ENCODE assay signal across 8 mouse cellular contexts in genomic region chr5:35582445-35583220, GRCm38 (mm10). TPM values are rescaled to one million over a fixed set of nuclear protein-coding genes. Genes with fewer than 3 reads are reported as not detected.
DNase-seq lines count a peak whose midpoint lies in the region; ATAC-seq and TF ChIP-seq lines count a peak whose summit lies in the region.

Gene Acox3, plus strand, starts transcription at chr5:35583040.

- H3K9ac ChIP-seq in heart, embryonic 12.5 days: peak within 1 kb of the TSS; percentile 67
- peak within 1 kb of the TSS; percentile 68 for H3K9ac ChIP-seq in kidney, postnatal 0 days (ENCODE audit: low read depth, low read length)
- H3K9ac ChIP-seq in liver, embryonic 11.5 days (ENCODE audit: low read depth, low read length): peak within 1 kb of the TSS; percentile 58
- peak within 1 kb of the TSS; percentile 43 for H3K9ac ChIP-seq in stomach, embryonic 14.5 days (replicated peaks; ENCODE audit: low read depth, low read length)

- no peaks in the 10 kb centered on the region for H3K79me2 ChIP-seq in C2C12 (ENCODE audit: control insufficient read depth, insufficient read depth)

- 2% methylated on average over 35 of the region's 35 CpGs for WGBS in heart, embryonic 12.5 days
- WGBS in kidney, postnatal 0 days: under 1% methylated on average over 35 of the region's 35 CpGs
- WGBS in liver, embryonic 11.5 days: under 1% methylated on average over 35 of the region's 35 CpGs
- 1% methylated on average over 35 of the region's 35 CpGs for WGBS in stomach, embryonic 14.5 days

- H3K27ac ChIP-seq in heart, embryonic 12.5 days (ENCODE audit: poor library complexity, severe bottlenecking): peak within 1 kb of the TSS; percentile 55
- H3K27ac ChIP-seq in kidney, postnatal 0 days: peak within 1 kb of the TSS; percentile 74
- no peak within 1 kb of the TSS for H3K27ac ChIP-seq in liver, embryonic 11.5 days (ENCODE audit: low read depth, low read length)
- peak within 1 kb of the TSS; percentile 45; the same call in 1 of the 2 replicates for H3K27ac ChIP-seq in stomach, embryonic 14.5 days (ENCODE audit: low read length)

- peak within 1 kb of the TSS; percentile 78 for H3K4me2 ChIP-seq in heart, embryonic 12.5 days
- peak within 1 kb of the TSS; percentile 79 for H3K4me2 ChIP-seq in kidney, postnatal 0 days (ENCODE audit: low read length)
- peak within 1 kb of the TSS; percentile 79 for H3K4me2 ChIP-seq in liver, embryonic 11.5 days
- peak within 1 kb of the TSS; percentile 82 for H3K4me2 ChIP-seq in stomach, embryonic 14.5 days (replicated peaks; ENCODE audit: low read depth, low read length)

- H3K27me3 ChIP-seq in C2C12 (ENCODE audit: control insufficient read depth, insufficient read depth, insufficient read length): no peaks in the 10 kb centered on the region
- peaks cover 8% of the 10 kb centered on the region for H3K27me3 ChIP-seq in erythroblast, embryonic 14.5 days (ENCODE audit: control insufficient read depth)
- H3K27me3 ChIP-seq in heart, embryonic 12.5 days (replicated peaks): peaks cover 5% of the 10 kb centered on the region; the same call in 1 of the 2 replicates
- no peaks in the 10 kb centered on the region for H3K27me3 ChIP-seq in kidney, postnatal 0 days (ENCODE audit: insufficient read depth, low read length)
- no peaks in the 10 kb centered on the region for H3K27me3 ChIP-seq in liver, embryonic 11.5 days (replicated peaks; ENCODE audit: control insufficient read depth, insufficient read depth, low read length)
- H3K27me3 ChIP-seq in stomach, embryonic 14.5 days (ENCODE audit: control insufficient read depth, insufficient read depth, low read length): no peaks in the 10 kb centered on the region

- 0 out of 2 replicates have a peak, but pooled peaks have one; percentile 15 for TF ChIP-seq POLR2A in brain, embryonic 14.5 days (IDR thresholded peaks at IDR 0.05; ENCODE audit: borderline replicate concordance, extremely low read depth, insufficient read depth, insufficient read length, poor library complexity, severe bottlenecking)

- peak within 1 kb of the TSS; percentile 44 for H3K4me3 ChIP-seq in C2C12 (ENCODE audit: insufficient read depth, poor library complexity, severe bottlenecking)
- H3K4me3 ChIP-seq in erythroblast, embryonic 14.5 days (replicated peaks): peak within 1 kb of the TSS; percentile 74
- H3K4me3 ChIP-seq in heart, embryonic 12.5 days: peak within 1 kb of the TSS; percentile 67
- peak within 1 kb of the TSS; percentile 58 for H3K4me3 ChIP-seq in kidney, postnatal 0 days (replicated peaks; ENCODE audit: low read depth, low read length)
- H3K4me3 ChIP-seq in liver, embryonic 11.5 days (ENCODE audit: low read depth, low read length): peak within 1 kb of the TSS; percentile 67
- H3K4me3 ChIP-seq in stomach, embryonic 14.5 days (ENCODE audit: low read depth, low read length): peak within 1 kb of the TSS; percentile 59

- DNase-seq in brain, embryonic 14.5 days (ENCODE audit: low read depth): peak; percentile 99
- DNase-seq in kidney, postnatal 0 days (ENCODE audit: low spot score): peak; percentile 97
- DNase-seq in liver, embryonic 11.5 days (ENCODE audit: low spot score): peak; percentile 95
- peak; percentile 93 for DNase-seq in naive thymus-derived CD4-positive, alpha-beta T cell, adult 2 months (ENCODE audit: low read depth)

- H3K36me3 ChIP-seq in C2C12 (ENCODE audit: control insufficient read depth, insufficient read depth): no peaks in the 10 kb centered on the region
- no peaks in the 10 kb centered on the region for H3K36me3 ChIP-seq in erythroblast, embryonic 14.5 days (ENCODE audit: control insufficient read depth)
- H3K36me3 ChIP-seq in heart, embryonic 12.5 days: 0 out of 2 replicates have a peak, but pooled peaks cover under 1% of the 10 kb centered on the region
- H3K36me3 ChIP-seq in kidney, postnatal 0 days (ENCODE audit: insufficient read depth, low read length): no peaks in the 10 kb centered on the region
- no peaks in the 10 kb centered on the region for H3K36me3 ChIP-seq in liver, embryonic 11.5 days (ENCODE audit: control insufficient read depth, insufficient read depth, low read length)
- H3K36me3 ChIP-seq in stomach, embryonic 14.5 days (ENCODE audit: control insufficient read depth, insufficient read depth, low read length): peaks cover 1% of the 10 kb centered on the region; the same call in 1 of the 2 replicates

- no peaks in the 10 kb centered on the region for H3K79me3 ChIP-seq in C2C12 (ENCODE audit: low read depth)

- H3K4me1 ChIP-seq in erythroblast, embryonic 14.5 days (ENCODE audit: control insufficient read depth): peaks cover 17% of the 10 kb centered on the region
- H3K4me1 ChIP-seq in heart, embryonic 12.5 days (replicated peaks): peaks cover 12% of the 10 kb centered on the region
- no peaks in the 10 kb centered on the region; the same call in 1 of the 2 replicates for H3K4me1 ChIP-seq in kidney, postnatal 0 days (replicated peaks; ENCODE audit: insufficient read depth, low read length)
- 0 out of 2 replicates have a peak, but pooled peaks cover 4% of the 10 kb centered on the region for H3K4me1 ChIP-seq in liver, embryonic 11.5 days (replicated peaks; ENCODE audit: control insufficient read depth, insufficient read depth, low read length)
- no peaks in the 10 kb centered on the region; the same call in 1 of the 2 replicates for H3K4me1 ChIP-seq in stomach, embryonic 14.5 days (ENCODE audit: control insufficient read depth, insufficient read depth, low read length)

- TF ChIP-seq CTCF in C2C12 (IDR thresholded peaks at IDR 0.05; ENCODE audit: control insufficient read depth, insufficient read depth, insufficient read length): no peak
- TF ChIP-seq CTCF in brain, embryonic 14.5 days (IDR thresholded peaks at IDR 0.05; ENCODE audit: borderline replicate concordance, extremely low read depth, insufficient read depth, insufficient read length): no peak
- no peak for TF ChIP-seq CTCF in kidney, postnatal 0 days (IDR thresholded peaks at IDR 0.05; ENCODE audit: low read depth)

- peak within 1 kb of the TSS; percentile 81 for H3ac ChIP-seq in C2C12 (ENCODE audit: control insufficient read depth, insufficient read length, low read depth)

- peak; percentile 92 for ATAC-seq in heart, embryonic 12.5 days (ENCODE audit: insufficient number of reproducible peaks, low FRiP score)
- ATAC-seq in kidney, postnatal 0 days (replicated peaks; ENCODE audit: low FRiP score, low read depth): peak; percentile 91
- peak; percentile 89 for ATAC-seq in liver, embryonic 11.5 days (replicated peaks; ENCODE audit: low FRiP score)
- ATAC-seq in stomach, embryonic 14.5 days (ENCODE audit: insufficient number of reproducible peaks, insufficient read depth, low FRiP score, low read depth): peak; percentile 92

- H3K9me3 ChIP-seq in erythroblast, embryonic 14.5 days (ENCODE audit: control insufficient read depth, low read length): no peaks in the 10 kb centered on the region
- H3K9me3 ChIP-seq in heart, embryonic 12.5 days (replicated peaks): no peaks in the 10 kb centered on the region
- no peaks in the 10 kb centered on the region for H3K9me3 ChIP-seq in kidney, postnatal 0 days (replicated peaks; ENCODE audit: low read length)
- no peaks in the 10 kb centered on the region for H3K9me3 ChIP-seq in liver, embryonic 11.5 days (ENCODE audit: control insufficient read depth, low read length)
- H3K9me3 ChIP-seq in stomach, embryonic 14.5 days (ENCODE audit: control insufficient read depth, low read depth, low read length): no peaks in the 10 kb centered on the region

TF ChIP-seq in C2C12, 6 proteins besides CTCF, POLR2A, EP300 and RAD21:
- TF ChIP-seq USF1 (IDR thresholded peaks at IDR 0.05; ENCODE audit: low read depth) (no peak), MAX (IDR thresholded peaks at IDR 0.05) (no peak), MYOG (IDR thresholded peaks at IDR 0.05; ENCODE audit: control insufficient read depth, extremely low read depth, insufficient read length) (no peak), MYOD1 (IDR thresholded peaks at IDR 0.05; ENCODE audit: control insufficient read depth, insufficient read length, low read depth) (no peak), CEBPB (IDR thresholded peaks at IDR 0.05; ENCODE audit: low read depth) (no peak), FOSL1 (IDR thresholded peaks at IDR 0.05; ENCODE audit: insufficient read depth, low read length, poor library complexity, severe bottlenecking) (no peak)

RNA-seq across cellular contexts. Expression of gene Acox3, which starts in this region (rescaled TPM):
- polyA plus RNA-seq in C2C12 (2012; fragmentation: generic; extraction: Trizol): 8.6 TPM
- 28.4 and 29.7 TPM in 2 replicates for polyA plus RNA-seq in brain, embryonic 14.5 days (2012; rRNA removed)
- polyA plus RNA-seq in erythroblast, embryonic 14.5 days (2012): 0.11 and 0.13 TPM in 2 replicates
- polyA plus RNA-seq in heart, embryonic 12.5 days (2016; fragmentation: Nextera tagmentation; extraction: Ambion mirVana): 10.6 and 12.4 TPM in 2 replicates
- 15.0 and 15.5 TPM in 2 replicates for polyA plus RNA-seq in kidney, postnatal 0 days (2015; fragmentation: Nextera tagmentation; extraction: Ambion mirVana)
- 6.5 and 6.7 TPM in 2 replicates for polyA plus RNA-seq in liver, embryonic 11.5 days (2014; fragmentation: Nextera tagmentation; extraction: Ambion mirVana)
- polyA plus RNA-seq in stomach, embryonic 14.5 days (2014; fragmentation: Nextera tagmentation; extraction: Ambion mirVana): 13.9 and 18.3 TPM in 2 replicates
